Mouse (Mus musculus) heart, postnatal 0 days (tissue): Measurements from ENCODE around the gene Rufy1.

Source experiments
- CTCF ChIP-seq: IDR thresholded peaks from 2 replicates; pipeline ENCODE4 v1.5.1; 2016; ENCODE audit warnings: antibody characterized with exemption, control low read depth, low read depth
- EP300 ChIP-seq: IDR thresholded peaks from 2 replicates; pipeline ENCODE4 v1.6.1; 2016; ENCODE audit warnings: antibody characterized with exemption, low read depth

GRCm38 (mm10) chr11:50373086-50373485 is 57.8 kb downstream of the Rufy1 start:
- no peak for TF ChIP-seq CTCF
- TF ChIP-seq EP300: no peak
